Mouse (Mus musculus) thymus, postnatal 25 days (tissue): Measurements from ENCODE around the gene Nsun7.

Experiments used
- DNase-seq: peaks from one replicate; pipeline ENCODE4 v3.0.0; 2022

The Nsun7 gene

GRCm38 (mm10) chr5:66338583-66338982 is 78.9 kb downstream of the Nsun7 start:
- DNase-seq = peak; percentile 16

DNA sequence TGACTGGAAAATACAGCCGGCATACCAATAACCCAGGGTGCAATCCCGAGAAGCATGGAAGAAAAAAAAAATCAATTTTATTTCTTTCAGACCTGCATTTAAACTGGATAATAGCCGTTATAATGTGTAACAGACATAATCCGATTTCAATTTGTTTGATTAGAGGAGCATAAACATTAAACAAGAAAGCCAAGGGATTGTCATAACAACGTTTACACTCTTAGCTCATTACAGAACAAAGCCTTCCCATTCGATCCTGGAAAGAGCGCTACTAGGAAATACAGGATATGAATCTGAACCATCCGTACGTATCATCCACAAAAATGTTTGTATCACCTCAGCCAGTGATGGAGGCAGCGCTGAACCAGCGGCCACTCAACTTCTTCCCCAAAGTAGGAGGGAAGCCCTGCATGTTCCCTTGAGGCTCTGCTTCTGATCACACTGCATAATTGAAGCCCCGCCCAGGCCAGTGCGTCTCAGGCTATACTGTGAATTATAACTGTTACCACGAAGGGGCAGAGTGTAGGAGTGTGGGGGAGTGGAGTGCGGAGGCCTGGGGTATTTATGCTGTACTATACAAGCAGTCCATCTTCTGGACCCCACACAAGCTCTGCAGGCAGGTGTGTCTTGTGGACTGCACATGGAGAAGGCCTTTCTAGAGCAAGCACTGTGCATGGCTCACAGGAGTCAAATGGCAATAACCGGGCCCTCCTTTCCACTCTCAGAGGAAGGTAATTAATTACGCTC is 80.8 kb downstream of the Nsun7 start:
- DNase-seq = no peak

DNA sequence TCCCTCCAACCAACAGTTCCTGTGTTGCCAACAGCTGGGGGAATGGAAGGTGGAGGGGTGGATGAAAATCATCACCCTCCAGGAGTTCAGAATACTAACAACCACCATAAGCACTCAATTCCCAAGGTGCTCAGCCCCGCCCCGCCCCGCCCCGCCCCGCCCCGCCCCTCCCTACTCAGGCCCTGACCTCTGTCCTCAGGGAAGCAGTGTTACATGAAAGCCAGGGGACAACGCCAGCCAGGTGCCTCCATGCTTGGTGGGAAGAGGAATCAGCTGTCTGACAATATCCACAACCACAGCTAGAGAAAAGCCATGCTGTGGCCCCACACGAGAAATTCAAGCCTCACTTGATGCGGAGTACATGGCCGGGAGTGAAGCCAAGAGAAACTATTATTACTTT is 82.2 kb downstream of the Nsun7 start:
- no peak for DNase-seq

DNA sequence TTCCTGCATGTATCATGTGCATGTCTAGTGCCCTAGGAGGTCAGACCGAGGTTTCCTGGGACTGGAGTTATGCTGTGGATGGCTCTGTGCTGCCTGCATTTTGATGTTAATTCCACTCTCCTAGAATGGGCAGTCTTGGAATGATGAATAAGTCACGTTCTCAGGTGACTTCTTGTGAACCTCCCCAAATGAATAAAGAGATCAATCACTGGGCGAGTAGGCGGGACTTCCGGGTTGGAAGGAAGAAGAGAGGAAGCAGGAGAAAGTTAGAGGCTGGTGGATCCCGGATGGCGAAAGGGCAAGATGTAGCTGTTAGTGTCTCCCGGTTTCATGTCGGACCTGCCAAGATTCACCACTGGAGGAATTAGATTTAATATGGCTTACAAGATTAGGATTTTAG is 82.6 kb downstream of the Nsun7 start:
- no peak for DNase-seq

DNA sequence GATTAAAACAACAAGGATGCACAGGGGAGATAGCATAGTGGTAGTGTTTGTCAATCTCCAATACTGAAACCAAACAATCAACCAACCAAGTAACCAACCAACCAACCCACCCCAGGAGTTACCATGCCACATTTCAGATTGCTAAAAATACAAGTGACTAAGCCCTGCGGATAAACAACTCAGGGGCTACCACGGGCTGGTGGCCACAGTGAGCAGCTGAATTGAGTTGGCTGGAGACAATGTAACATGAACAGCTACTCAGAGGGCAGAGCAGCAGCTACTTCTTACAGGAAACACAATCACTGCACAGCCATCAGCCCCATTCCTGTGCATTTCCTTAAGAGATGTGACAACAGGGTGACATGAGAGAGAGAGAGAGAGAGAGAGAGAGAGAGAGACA is 84.5 kb downstream of the Nsun7 start:
- DNase-seq = no peak

- no peak for DNase-seq
Observed at GRCm38 (mm10) chr5:66345140-66345539, 85.4 kb downstream of the Nsun7 start.

DNA sequence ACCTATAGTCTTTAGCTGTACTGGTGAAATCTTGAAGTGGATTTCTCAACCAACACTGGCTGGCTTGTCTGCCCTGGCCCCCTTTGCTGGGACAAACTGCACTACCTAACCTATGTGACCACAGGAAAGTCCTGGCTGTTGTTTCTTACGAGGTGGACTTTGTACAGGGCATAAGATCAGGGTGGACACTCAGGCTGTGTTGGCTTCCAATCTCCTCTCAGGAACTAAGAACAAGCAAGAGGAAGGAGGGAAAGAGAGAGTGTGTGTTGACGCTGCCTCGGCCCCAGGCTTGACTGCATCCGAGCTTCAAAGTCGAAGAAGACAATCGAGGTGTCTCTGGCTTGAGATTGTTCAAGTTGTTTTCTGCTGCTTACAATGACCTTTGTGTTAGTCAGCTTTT is 87.1 kb downstream of the Nsun7 start:
- DNase-seq = no peak
